Mouse (Mus musculus): ENCODE results near the gene Gja1. TPM values are rescaled to one million over a fixed set of nuclear protein-coding genes. Genes with fewer than 3 reads are reported as not detected.

The Gja1 gene
- total and polyA plus RNA-seq, 3 experiments, result 26.0 to 45.0 (median 31.2) TPM

- peaks cover 0 to 39% of the 10 kb centered on the region in 2 experiments; a peak in 2 of 4 replicates for H3K4me1 ChIP-seq (ENCODE audit: control insufficient read depth in 1 of 2, insufficient read depth in 2 of 2)
- no peaks in the 10 kb centered on the region for H3K9me3 ChIP-seq (replicated peaks; ENCODE audit: low read length)
- no peaks in the 10 kb centered on the region for H3K27me3 ChIP-seq (replicated peaks)
- H3K79me2 ChIP-seq (replicated peaks; ENCODE audit: control insufficient read depth, extremely low read depth, insufficient read depth, poor library complexity, severe bottlenecking), result no peaks in the 10 kb centered on the region
- TF ChIP-seq HCFC1 (IDR thresholded peaks at IDR 0.05; ENCODE audit: low read depth, low read length) (no peak), UBTF (IDR thresholded peaks at IDR 0.05; ENCODE audit: low read depth, low read length) (no peak), JUND (conservative IDR thresholded peaks at IDR 0.05; ENCODE audit: low read depth, low read length) (no peak), ZC3H11A (IDR thresholded peaks at IDR 0.05; ENCODE audit: low read depth, low read length) (no peak), NELFE (IDR thresholded peaks at IDR 0.05; ENCODE audit: low read depth, low read length) (no peak), CHD2 (IDR thresholded peaks at IDR 0.05; ENCODE audit: low read length) (no peak), CHD1 (IDR thresholded peaks at IDR 0.05; ENCODE audit: low read depth, low read length) (no peak), TBP (conservative IDR thresholded peaks at IDR 0.05; ENCODE audit: low read depth, low read length) (no peak), KAT2A (IDR thresholded peaks at IDR 0.05; ENCODE audit: insufficient replicate concordance, low read length) (no peak), JUN (IDR thresholded peaks at IDR 0.05; ENCODE audit: insufficient read depth, low read depth, low read length) (no peak), PAX5 (IDR thresholded peaks at IDR 0.05; ENCODE audit: low read length) (no peak), SIN3A (IDR thresholded peaks at IDR 0.05; ENCODE audit: low read length) (no peak), MAZ (IDR thresholded peaks at IDR 0.05; ENCODE audit: low read depth, low read length) (no peak), ZKSCAN1 (IDR thresholded peaks at IDR 0.05; ENCODE audit: borderline replicate concordance, low read depth, low read length) (no peak), MYC (IDR thresholded peaks at IDR 0.05; ENCODE audit: low read depth, low read length) (no peak), NRF1 (IDR thresholded peaks at IDR 0.05; ENCODE audit: low read depth, low read length) (no peak), ZMIZ1 (IDR thresholded peaks at IDR 0.05; ENCODE audit: low read depth, low read length) (no peak)
- dilution Hi-C loops (cut with MboI; ENCODE audit: extremely low pct_ligation_motif_present, extremely low pct_unique_long_range_greater_than_20kb, low sequenced_read_pairs) (no loop called here), in situ Hi-C loops (cut with MboI; ENCODE audit: low pct_ligation_motif_present, low pct_unique_long_range_greater_than_20kb, low sequenced_read_pairs) (no loop called here)
- H3K4me3 ChIP-seq (replicated peaks in 1 of 3; ENCODE audit: low read depth in 2 of 3, low read length in 2 of 3, poor library complexity in 1 of 3), result no peak overlapping the region
- H3K9ac ChIP-seq (ENCODE audit: insufficient read depth, low read depth), result no peak overlapping the region
- no peak for DNase-seq (ENCODE audit: extremely low read depth)
- no peak overlapping the region for H3K4me2 ChIP-seq (ENCODE audit: insufficient read depth, low read depth, poor library complexity, severe bottlenecking)
- H3K36me3 ChIP-seq (replicated peaks in 1 of 2; ENCODE audit: control insufficient read depth in 1 of 2, insufficient read depth in 1 of 2, low read length in 1 of 2), result no peaks in the 10 kb centered on the region
- no peak overlapping the region for H3K27ac ChIP-seq (ENCODE audit: insufficient read depth, low read depth)
These were observed 51.9 kb downstream of the Gja1 start for GRCm38 (mm10) chr10:56429011-56429410.

GRCm38 (mm10) chr10:56431600-56432389 is 54.7 kb downstream of the Gja1 start:
- dilution Hi-C loops (cut with MboI; ENCODE audit: extremely low pct_ligation_motif_present, extremely low pct_unique_long_range_greater_than_20kb, low sequenced_read_pairs), result no loop called here
- H3K4me2 ChIP-seq (ENCODE audit: insufficient read depth, low read depth, poor library complexity, severe bottlenecking), result no peak overlapping the region

More at GRCm38 (mm10) chr10:56431600-56432389, 54.7 kb downstream of the Gja1 start:
- Histone ChIP-seq H3K27ac (ENCODE audit: insufficient read depth, low read depth) (no peak overlapping the region), H3K79me2 (replicated peaks; ENCODE audit: control insufficient read depth, extremely low read depth, insufficient read depth, poor library complexity, severe bottlenecking) (no peaks in the 10 kb centered on the region), H3K36me3 (replicated peaks in 1 of 2; ENCODE audit: control insufficient read depth in 1 of 2, insufficient read depth in 1 of 2, low read length in 1 of 2) (no peaks in the 10 kb centered on the region), H3K4me3 (replicated peaks in 1 of 3; ENCODE audit: low read depth in 2 of 3, low read length in 2 of 3, poor library complexity in 1 of 3) (no peak overlapping the region), H3K9me3 (replicated peaks; ENCODE audit: low read length) (no peaks in the 10 kb centered on the region), H3K9ac (ENCODE audit: insufficient read depth, low read depth) (no peak overlapping the region), H3K4me1 (ENCODE audit: control insufficient read depth in 1 of 2, insufficient read depth in 2 of 2) (peaks cover 0 to 24% of the 10 kb centered on the region in 2 experiments; a peak in 2 of 4 replicates), H3K27me3 (replicated peaks) (no peaks in the 10 kb centered on the region)
- no peak for DNase-seq (ENCODE audit: extremely low read depth)
- in situ Hi-C loops (cut with MboI; ENCODE audit: low pct_ligation_motif_present, low pct_unique_long_range_greater_than_20kb, low sequenced_read_pairs), result no loop called here
- TF ChIP-seq E2F4 (IDR thresholded peaks at IDR 0.05; ENCODE audit: insufficient replicate concordance, low read depth, low read length) (no peak), SIN3A (IDR thresholded peaks at IDR 0.05; ENCODE audit: low read length) (no peak), MEF2A (IDR thresholded peaks at IDR 0.05; ENCODE audit: borderline replicate concordance, low read depth, low read length) (no peak), ZC3H11A (IDR thresholded peaks at IDR 0.05; ENCODE audit: low read depth, low read length) (no peak), USF2 (conservative IDR thresholded peaks at IDR 0.05; ENCODE audit: low read depth, low read length) (no peak), HCFC1 (IDR thresholded peaks at IDR 0.05; ENCODE audit: low read depth, low read length) (no peak), ELF1 (IDR thresholded peaks at IDR 0.05; ENCODE audit: low read depth, low read length) (no peak), SMC3 (IDR thresholded peaks at IDR 0.05; ENCODE audit: low read depth, low read length) (no peak), IRF4 (IDR thresholded peaks at IDR 0.05; ENCODE audit: low read depth, low read length) (no peak), RAD21 (IDR thresholded peaks at IDR 0.05; ENCODE audit: low read depth, low read length) (no peak), UBTF (IDR thresholded peaks at IDR 0.05; ENCODE audit: low read depth, low read length) (no peak), CTCF (conservative IDR thresholded peaks at IDR 0.05 in 1 of 2, IDR thresholded peaks at IDR 0.05 in 1 of 2; ENCODE audit: low read depth in 2 of 2, low read length in 2 of 2) (no peak), JUN (IDR thresholded peaks at IDR 0.05; ENCODE audit: insufficient read depth, low read depth, low read length) (no peak), BHLHE40 (IDR thresholded peaks at IDR 0.05; ENCODE audit: low read depth, low read length) (no peak), USF1 (IDR thresholded peaks at IDR 0.05; ENCODE audit: low read depth, low read length) (no peak), TCF12 (IDR thresholded peaks at IDR 0.05; ENCODE audit: low read depth, low read length) (no peak)

Measured in CH12.LX (cell line).